Mouse (Mus musculus): ENCODE measurements at regions not wholly inside any gene's neighbourhood (a gene's known extent, or its start where the extent isn't known, plus 50 kb on each side); places are given as distances from the start of the nearest gene placed in this dataset.

DNA sequence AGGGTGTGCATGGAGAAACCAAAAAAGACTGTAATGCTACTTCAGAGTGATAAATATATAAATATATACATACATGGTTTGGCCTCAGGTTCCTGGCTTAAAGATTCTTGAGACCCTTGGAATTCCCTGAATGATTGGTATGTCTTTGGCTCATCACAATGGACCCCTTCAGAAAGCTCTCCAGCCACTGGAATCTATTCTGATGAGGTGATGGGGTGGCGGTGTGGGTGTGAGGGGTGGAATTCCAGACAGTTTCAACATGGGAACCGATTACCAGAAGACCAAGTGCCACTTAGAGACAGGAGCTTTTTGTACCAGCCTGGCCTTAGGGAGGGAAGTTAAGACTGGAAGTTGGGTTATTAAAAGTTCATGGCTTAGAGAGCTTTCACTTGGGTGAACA is 190.1 kb downstream of the Galc start:
- DNase-seq (ENCODE audit: low read depth) = no peak
- TF ChIP-seq CTCF (IDR thresholded peaks at IDR 0.05; ENCODE audit: borderline replicate concordance, extremely low read depth, insufficient read depth, insufficient read length) (no peak), POLR2A (IDR thresholded peaks at IDR 0.05; ENCODE audit: borderline replicate concordance, extremely low read depth, insufficient read depth, insufficient read length, poor library complexity, severe bottlenecking) (no peak)

DNA sequence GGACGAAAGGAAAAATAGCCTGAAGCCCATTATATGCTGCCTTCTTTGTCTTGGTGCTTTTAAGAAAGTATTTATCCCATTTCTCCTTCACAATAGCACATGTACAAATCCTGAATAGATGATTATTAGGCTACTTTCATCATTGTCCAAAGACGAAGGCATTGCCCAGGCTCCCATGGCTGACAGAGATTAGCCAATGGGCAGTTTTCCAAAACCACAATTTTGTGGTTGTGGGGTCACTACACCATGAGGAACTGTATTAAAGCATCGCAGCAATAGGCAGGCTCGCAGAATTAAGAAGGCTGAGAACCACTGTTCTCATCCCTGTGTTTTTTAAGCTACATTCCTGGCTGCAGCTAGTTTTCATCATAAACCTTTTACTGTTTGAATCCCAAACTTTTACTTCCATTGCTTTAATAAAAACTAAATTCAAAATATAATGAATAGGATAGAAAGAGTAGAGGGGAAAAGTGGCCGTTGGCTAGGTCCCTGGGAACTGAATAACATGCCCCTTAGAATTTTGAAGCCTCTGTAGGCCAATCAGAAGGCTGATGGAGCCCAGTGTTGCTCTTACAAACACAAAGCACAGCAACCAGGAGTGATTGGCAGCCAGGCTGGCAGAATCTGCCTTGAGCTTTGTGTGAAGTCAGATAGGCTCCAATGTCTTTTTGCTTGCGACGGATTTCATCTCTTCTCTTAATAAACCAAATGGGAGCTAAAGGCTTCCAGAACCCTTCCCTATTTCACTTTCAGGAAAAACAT is 199.7 kb downstream of the Galc start:
- DNase-seq (ENCODE audit: low read depth) = peak; percentile 90
- TF ChIP-seq POLR2A (IDR thresholded peaks at IDR 0.05; ENCODE audit: borderline replicate concordance, extremely low read depth, insufficient read depth, insufficient read length, poor library complexity, severe bottlenecking) (no peak), CTCF (IDR thresholded peaks at IDR 0.05; ENCODE audit: borderline replicate concordance, extremely low read depth, insufficient read depth, insufficient read length) (no peak)

DNA sequence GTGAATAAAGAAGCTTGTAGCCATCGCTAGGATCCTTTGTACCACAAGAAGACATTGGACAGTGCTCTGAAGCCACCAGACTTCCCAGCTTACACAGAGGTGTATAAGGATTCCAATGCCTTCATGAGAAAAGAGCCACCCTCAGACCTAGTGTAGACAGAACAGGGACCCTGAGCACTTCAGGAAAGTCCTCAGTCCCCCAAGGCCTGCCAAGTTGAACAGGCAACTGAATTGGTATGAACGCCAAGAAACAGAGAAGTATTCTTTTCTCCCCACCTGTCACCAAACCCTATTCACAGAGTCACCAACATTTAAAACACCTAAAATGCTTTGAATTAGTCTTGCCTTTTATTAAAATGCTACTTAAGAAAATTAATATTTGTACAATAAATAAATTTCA is 200.3 kb downstream of the Galc start:
- TF ChIP-seq CTCF (IDR thresholded peaks at IDR 0.05; ENCODE audit: borderline replicate concordance, extremely low read depth, insufficient read depth, insufficient read length) = no peak
- no peak for TF ChIP-seq POLR2A (IDR thresholded peaks at IDR 0.05; ENCODE audit: borderline replicate concordance, extremely low read depth, insufficient read depth, insufficient read length, poor library complexity, severe bottlenecking)
- peak; percentile 71 for DNase-seq (ENCODE audit: low read depth)

DNA sequence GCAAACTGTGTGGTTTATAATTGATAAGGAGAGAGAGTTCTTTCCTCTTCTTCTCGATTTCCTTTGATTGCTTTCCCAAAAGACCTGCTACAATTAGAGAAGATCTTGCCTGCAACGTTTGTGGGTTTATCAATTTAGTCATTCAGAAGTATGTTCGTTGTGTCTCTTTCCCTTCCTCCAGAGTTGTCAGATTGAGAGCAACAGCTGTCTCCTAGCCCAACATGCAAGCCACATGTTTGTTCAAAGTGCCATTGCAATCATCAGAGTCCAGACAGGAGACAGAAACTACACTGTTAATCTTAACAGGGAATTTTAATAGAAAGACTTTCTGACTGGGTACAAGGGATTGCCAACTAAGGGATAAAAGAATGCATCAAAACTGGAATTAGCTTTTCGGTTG is 208.3 kb downstream of the Galc start:
- no peak for DNase-seq (ENCODE audit: low read depth)
- TF ChIP-seq POLR2A (IDR thresholded peaks at IDR 0.05; ENCODE audit: borderline replicate concordance, extremely low read depth, insufficient read depth, insufficient read length, poor library complexity, severe bottlenecking) = no peak
- no peak for TF ChIP-seq CTCF (IDR thresholded peaks at IDR 0.05; ENCODE audit: borderline replicate concordance, extremely low read depth, insufficient read depth, insufficient read length)

DNA sequence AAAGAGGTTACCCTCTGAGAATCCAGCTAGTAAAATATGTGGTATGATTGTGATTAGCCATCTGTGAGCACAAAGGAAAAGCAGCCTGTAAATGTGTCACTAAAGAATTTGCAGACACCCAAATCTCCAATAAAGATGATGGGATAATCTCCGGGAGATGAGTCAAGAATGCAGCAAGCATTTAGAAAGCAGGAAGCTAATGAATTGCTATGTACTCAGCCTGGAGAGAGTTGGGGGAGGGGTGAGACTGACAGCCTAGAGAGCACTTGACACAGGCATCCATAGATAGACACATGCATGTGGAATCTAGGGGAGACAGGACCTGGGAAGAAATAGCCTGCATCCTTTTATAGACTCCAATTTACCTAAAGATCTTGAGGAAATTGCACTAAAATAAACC is 208.8 kb downstream of the Galc start:
- DNase-seq (ENCODE audit: low read depth) = peak; percentile 71
- TF ChIP-seq CTCF (IDR thresholded peaks at IDR 0.05; ENCODE audit: borderline replicate concordance, extremely low read depth, insufficient read depth, insufficient read length) = no peak

DNA sequence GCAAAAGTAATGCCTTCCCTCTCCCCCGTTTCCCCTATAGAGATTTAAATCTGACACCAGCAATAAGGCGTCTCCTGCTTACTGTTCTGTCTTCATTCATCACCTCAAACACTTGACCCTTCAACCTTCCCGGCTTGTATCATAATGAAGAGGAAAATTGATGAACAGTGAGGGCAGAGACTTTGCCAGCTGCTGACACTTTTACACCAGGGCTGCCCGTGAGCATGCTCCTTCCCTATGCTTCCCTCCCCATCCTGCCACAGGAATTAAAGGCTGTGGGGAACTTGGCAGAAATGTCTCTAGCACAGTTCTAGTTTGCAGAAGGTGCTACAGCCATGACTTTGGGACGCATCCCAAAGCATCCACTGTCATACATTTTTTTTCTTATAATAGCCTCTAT is 209.2 kb downstream of the Galc start:
- DNase-seq (ENCODE audit: low read depth) = peak; percentile 35
- TF ChIP-seq CTCF (IDR thresholded peaks at IDR 0.05; ENCODE audit: borderline replicate concordance, extremely low read depth, insufficient read depth, insufficient read length) (no peak), POLR2A (IDR thresholded peaks at IDR 0.05; ENCODE audit: borderline replicate concordance, extremely low read depth, insufficient read depth, insufficient read length, poor library complexity, severe bottlenecking) (no peak)

DNA sequence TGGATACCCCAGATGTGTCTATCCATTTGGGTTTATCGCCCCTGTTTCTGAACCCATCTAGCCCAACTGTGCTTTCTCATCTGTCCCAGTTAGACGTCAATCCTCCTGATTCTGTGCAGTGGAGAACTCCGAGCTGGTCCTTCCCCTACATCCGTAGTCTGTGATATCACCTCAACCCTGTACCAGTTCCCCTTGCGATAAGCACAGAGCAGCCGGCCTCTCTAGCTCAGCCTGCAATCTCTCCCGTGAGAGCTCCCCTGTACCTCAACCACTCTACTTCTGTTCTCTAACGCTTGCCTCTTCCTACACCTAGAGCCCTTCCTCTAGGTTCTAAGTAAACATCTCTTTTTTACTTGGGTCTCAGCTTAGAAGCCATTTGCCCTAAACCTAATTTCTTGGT is 211.5 kb downstream of the Galc start:
- no peak for DNase-seq (ENCODE audit: low read depth)
- TF ChIP-seq CTCF (IDR thresholded peaks at IDR 0.05; ENCODE audit: borderline replicate concordance, extremely low read depth, insufficient read depth, insufficient read length) (no peak), POLR2A (IDR thresholded peaks at IDR 0.05; ENCODE audit: borderline replicate concordance, extremely low read depth, insufficient read depth, insufficient read length, poor library complexity, severe bottlenecking) (no peak)

DNA sequence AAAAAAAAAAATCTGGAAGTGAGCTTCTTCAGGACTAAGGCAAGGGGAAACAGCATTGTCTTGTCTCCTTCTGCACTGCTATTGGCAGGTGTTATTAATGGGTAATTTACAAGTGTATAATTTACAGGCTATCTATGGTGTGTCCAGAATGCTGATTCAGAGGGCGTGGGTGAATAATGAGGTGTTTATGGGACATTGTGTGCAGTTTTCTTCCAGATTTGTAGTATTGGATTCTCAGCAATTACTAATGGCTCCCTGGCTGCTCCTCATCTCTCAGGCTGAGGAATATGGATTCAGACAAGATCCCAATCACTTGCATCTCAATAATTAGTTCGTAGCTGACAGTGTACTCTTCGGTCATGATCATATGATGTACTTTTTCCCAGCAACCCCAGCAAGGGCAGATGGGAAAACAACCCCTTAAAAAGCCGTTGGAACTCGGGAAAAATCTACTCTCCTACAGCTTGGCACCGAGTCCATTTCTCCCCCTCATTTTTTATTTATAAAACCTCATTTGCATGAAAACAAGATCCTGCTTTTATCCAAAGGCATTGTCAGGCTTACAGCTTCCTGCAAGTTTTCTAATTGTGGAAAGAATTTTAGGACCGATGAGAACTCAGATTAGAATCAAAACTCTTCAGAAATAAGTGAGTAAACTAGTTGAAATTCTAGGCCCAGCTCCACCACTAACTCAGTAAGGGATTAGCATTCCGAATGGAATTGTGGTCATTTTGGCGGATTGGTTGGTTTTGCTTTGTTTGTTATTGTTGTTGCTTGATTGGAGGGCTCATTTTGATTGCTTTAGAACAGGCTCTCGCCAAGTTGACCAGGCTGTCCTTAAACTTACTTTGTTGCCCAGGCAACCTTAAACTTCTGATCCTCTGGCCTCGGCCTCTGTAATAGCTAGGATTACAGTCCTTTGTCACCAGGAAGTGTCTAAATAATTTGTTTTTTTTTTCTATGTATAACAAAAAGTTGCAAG is 212.5 kb downstream of the Galc start:
- no peak for TF ChIP-seq POLR2A (IDR thresholded peaks at IDR 0.05; ENCODE audit: borderline replicate concordance, extremely low read depth, insufficient read depth, insufficient read length, poor library complexity, severe bottlenecking)
- TF ChIP-seq CTCF (IDR thresholded peaks at IDR 0.05; ENCODE audit: borderline replicate concordance, extremely low read depth, insufficient read depth, insufficient read length) = no peak
- peak; percentile 87 for DNase-seq (ENCODE audit: low read depth)

DNA sequence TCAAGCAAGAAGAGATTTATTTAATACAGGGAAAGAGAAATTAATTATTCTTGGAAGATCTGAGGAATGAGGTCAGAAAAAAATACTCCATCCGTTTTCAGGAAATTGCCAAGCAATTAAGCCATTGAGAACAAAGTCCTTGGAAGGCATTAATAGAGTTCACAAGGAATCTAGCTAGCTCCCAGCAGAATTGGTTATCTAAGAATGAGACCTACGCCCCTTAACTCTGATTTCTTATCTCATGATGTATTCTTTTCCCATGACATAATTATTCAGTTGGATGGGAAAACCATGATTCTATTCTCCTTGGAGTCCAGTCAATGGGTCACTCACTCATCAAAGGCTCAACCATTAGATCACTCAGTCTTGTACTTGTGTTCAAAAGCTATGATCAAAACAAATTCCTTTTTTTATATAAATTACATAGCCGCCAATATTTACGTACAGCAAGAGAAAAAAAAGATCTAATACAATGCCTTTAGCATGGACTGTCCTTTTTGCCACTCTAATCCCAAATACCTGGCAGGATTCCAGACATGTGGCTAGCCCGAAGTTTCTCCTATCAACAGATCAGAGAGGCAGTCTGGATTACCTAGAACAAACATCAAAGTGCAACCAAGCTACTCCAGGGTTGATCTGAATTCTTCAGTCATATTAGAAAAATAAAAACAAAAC is 213.3 kb downstream of the Galc start:
- no peak for TF ChIP-seq CTCF (IDR thresholded peaks at IDR 0.05; ENCODE audit: borderline replicate concordance, extremely low read depth, insufficient read depth, insufficient read length)
- TF ChIP-seq POLR2A (IDR thresholded peaks at IDR 0.05; ENCODE audit: borderline replicate concordance, extremely low read depth, insufficient read depth, insufficient read length, poor library complexity, severe bottlenecking) = no peak

DNA sequence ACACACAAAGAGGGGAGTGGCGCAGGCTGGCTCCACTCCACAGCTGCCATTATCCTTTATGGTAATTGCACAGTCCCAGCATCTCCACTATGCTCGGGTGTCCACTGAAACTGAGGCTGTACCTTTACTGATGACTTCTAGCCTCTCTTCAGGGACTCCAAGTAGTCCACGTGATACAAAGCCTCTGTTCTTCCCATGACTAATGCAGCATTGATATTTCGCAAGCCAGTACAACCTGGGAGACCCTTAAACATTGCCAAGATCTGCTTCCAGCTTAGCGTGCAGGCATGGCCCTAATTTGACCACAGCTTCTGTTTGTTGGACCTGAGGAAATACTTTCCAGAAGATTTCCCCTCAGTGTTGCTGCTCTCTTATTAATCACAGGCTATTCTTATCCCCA is 215.8 kb downstream of the Galc start:
- no peak for DNase-seq (ENCODE audit: low read depth)
- TF ChIP-seq CTCF (IDR thresholded peaks at IDR 0.05; ENCODE audit: borderline replicate concordance, extremely low read depth, insufficient read depth, insufficient read length) (no peak), POLR2A (IDR thresholded peaks at IDR 0.05; ENCODE audit: borderline replicate concordance, extremely low read depth, insufficient read depth, insufficient read length, poor library complexity, severe bottlenecking) (no peak)

More for the DNA sequence above, 213.3 kb downstream of the Galc start:
- DNase-seq (ENCODE audit: low read depth) = peak; percentile 72

DNA sequence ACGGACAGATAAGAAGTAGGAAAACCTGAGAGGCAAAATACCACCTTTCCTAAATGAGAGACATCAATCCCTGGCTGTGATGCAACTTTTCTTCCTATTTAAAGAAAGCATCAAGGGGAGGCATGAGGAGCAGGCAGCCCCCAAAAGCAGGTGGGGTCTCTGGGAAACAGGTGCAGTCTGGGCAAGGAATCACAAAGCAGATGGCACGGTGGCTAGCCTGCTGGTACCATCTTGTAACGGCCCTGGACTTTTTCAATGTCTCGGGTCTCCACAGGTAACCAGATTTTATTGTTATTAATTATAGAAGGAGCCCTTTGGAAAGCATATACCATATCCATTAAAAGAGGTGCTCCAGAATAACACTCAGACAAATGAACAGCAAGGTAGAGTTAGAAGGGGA is 219.6 kb downstream of the Galc start:
- TF ChIP-seq CTCF (IDR thresholded peaks at IDR 0.05; ENCODE audit: borderline replicate concordance, extremely low read depth, insufficient read depth, insufficient read length) (no peak), POLR2A (IDR thresholded peaks at IDR 0.05; ENCODE audit: borderline replicate concordance, extremely low read depth, insufficient read depth, insufficient read length, poor library complexity, severe bottlenecking) (no peak)
- DNase-seq (ENCODE audit: low read depth) = no peak

Measured in brain, embryonic 14.5 days (tissue).